Mouse (Mus musculus) activated CD4-positive, CD25-positive, alpha-beta regulatory T cell, adult 9 weeks (primary cell): Measurements from ENCODE around the gene Gm10961. TPM values are rescaled to one million over a fixed set of nuclear protein-coding genes. Genes with fewer than 3 reads are reported as not detected.

ENCODE experiments used
- polyA plus RNA-seq: library from polyadenylated mRNA; unstranded; fragments of 100-300 nt; shearing (Covaris generic); gene quantifications from one replicate; pipeline ENCODE4 v1.2.1, GENCODE M21; 2017

The Gm10961 gene
- polyA plus RNA-seq: not detected

GRCm38 (mm10) chr3:107630682-107631522, at the start of gene Gm10961:
TSS of gene Gm10961 (plus strand) at chr3:107631322.

GRCm38 (mm10) chr3:107594662-107595263, 36.4 kb upstream of the Gm10961 start, which contains the start of gene Alx3:
TSS of gene Alx3 (plus strand) at chr3:107595031.

DNA sequence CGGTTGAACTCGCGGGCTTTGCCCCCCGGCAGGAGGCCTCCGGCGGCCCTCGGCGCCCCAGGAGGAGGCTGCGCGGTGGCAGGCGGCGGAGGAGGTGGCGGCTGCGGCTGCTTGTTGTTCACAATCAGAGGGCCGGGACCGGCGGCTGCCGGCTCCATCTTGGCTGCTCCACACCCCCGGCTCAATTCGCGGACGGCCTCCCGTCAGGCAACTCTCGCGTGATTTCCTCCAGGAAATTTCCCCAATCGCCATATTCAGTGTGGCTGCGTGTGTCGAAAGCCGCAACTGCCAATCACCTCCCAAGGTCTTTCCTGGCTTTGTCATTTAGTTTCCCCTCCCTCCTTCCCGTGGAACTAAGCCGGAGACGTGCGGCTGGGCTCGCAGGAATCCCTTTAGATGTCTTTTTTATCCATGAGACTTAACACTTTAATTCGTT, 419 bp downstream of the Gm10961 start, which contains the start of gene Strip1:
Gene Strip1 (minus strand): TSS at position 172 of the 436 bp plus-strand sequence.

Other genes with a start within 250 kb of the Gm10961 start
- not detected for gene Kcnc4, start 171.8 kb upstream of the Gm10961 start, polyA plus RNA-seq
- not detected for gene Slc6a17, start 113.3 kb upstream of the Gm10961 start, polyA plus RNA-seq
- not detected for gene Ubl4b, start 76.2 kb upstream of the Gm10961 start, polyA plus RNA-seq
- gene Alx3, start 36.3 kb upstream of the Gm10961 start, polyA plus RNA-seq: not detected
- gene Strip1, start 372 bp downstream of the Gm10961 start, polyA plus RNA-seq: 47.9 TPM
- 10.7 TPM for gene Ahcyl1, start 65.2 kb downstream of the Gm10961 start, polyA plus RNA-seq
- gene Csf1, start 129.1 kb downstream of the Gm10961 start, polyA plus RNA-seq: 22.6 TPM
- gene Eps8l3, start 245.9 kb downstream of the Gm10961 start, polyA plus RNA-seq: not detected